Mouse (Mus musculus) neural tube, embryonic 10.5 days (tissue): ENCODE data around the gene Lrrn2.
A peak's percentile ranks its signal among the peaks of the same experiment; 100 is the strongest.
"Not testable (repeated sequence)": the region's sequence is repeated elsewhere in the genome, so short reads cannot be mapped to it uniquely, and the experiment has no call there.

Source experiments
- DNase-seq: peaks from one replicate; pipeline ENCODE4 v3.0.0-alpha.2; 2017; ENCODE audit warnings: low spot score; ENCODE audit errors: extremely low spot score

The Lrrn2 gene

DNA sequence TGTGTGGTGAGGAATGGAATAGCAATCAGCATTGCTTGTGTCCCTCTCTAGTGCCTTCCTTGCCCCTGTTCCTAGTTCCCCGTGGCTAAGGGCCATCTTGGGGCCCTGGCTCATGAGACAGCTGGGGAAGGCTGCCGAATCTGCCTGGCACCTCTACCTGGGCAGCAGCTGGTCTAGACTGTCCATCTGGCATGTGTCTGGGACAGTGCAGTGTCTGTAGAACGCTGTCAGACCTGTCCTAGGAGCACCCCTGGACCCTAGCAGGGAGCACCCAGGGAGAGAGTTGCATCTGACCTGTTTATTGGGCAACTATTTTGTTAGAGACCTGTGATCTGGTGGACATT, 48.8 kb downstream of the Lrrn2 start:
- DNase-seq, result no peak

DNA sequence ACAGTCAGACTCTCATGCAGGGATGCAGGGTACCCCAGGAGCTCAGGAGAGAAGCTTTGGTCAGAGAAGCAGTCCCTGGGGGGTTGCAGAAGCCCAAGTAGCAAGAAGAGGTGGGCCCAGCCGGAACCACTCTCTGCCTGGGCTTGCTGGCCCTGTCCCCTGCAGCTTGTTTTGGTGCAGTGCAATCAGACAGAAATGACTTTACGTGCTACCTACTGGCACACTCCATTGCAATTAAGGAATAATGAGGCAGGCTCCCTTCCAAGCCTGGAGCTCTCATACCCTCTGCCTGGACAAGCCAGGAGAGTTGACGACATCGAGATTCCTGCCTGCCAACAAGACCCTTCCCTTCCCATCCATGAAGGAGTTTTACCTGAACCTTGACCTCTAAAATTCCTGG, 50.2 kb downstream of the Lrrn2 start:
- no peak for DNase-seq

DNA sequence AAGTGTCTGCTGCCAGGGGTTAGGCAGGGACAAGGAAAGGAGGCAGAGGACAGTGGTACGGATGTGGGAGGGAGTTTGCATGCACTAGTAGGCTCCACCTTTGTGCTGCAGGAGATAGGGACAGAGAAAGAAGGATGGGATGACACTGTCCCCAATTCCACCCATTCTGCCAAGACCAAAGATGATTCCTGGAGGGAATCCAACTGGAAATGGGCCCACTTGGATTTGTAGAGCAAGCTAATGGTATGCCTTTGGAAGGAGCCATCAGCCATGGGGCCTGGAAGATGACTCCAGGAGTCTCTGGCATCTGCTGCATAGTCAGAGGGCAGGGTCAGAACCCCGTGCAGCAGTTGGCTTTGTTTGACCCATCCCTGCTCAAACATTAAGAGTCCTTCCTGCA, 52.3 kb downstream of the Lrrn2 start:
- DNase-seq, result no peak

DNA sequence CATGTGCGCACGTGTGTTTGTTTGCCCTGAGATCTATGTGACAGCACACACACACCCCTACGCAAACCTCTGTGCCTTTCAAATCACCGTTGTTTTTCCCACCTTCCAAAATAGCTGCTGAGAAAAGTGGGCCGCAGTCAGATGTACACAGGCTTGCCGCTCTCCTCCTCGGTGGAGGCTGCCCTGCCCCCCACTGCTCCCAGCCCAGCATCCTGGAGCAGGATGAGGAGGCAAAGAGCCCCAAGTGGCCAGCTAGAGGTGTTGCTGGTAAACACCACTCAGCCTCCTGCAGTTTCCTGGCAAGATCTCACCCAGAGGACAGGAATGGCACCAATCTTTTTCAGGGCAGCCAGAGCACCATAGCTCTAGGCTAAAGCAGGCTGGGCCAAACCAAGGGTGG, 54.8 kb downstream of the Lrrn2 start:
- DNase-seq, result peak; percentile 48

DNA sequence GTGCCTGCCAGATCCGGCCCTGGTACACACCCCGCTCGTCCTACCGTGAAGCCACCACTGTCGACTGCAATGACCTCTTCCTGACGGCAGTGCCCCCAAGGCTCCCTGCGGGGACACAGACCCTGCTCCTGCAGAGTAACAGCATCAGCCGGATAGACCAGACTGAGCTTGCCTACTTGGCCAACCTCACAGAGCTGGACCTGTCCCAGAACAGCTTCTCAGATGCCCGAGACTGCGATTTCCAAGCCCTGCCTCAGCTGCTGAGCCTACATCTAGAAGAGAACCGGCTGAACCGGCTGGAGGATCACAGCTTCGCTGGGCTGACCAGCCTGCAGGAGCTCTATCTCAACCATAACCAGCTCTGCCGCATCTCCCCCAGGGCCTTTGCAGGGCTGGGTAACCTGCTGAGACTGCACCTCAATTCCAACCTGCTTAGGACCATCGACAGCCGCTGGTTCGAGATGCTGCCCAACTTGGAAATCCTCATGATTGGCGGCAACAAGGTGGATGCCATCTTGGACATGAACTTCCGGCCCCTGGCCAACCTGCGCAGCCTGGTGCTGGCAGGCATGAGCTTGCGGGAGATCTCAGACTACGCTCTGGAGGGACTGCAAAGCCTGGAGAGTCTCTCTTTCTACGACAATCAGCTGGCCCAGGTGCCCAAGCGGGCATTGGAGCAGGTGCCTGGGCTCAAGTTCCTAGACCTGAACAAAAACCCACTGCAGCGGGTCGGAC, 57.4 kb downstream of the Lrrn2 start:
- no peak for DNase-seq

DNA sequence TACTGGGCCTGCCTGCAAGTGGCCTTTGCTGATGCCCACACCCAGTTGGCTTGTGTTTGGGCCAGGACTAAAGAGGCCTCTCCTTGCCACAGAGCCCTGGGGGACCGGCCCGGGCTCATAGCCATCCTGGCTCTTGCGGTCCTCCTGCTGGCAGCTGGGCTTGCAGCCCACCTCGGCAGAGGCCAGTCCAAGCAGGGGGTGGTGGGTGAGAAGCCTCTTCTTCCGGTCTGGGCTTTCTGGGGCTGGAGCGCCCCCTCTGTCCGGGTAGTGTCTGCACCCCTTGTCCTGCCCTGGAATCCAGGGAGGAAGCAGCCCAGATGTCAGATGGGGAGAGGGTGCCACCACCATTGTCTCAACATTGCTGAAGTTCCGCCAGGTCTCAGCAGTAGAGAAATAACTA, 58.9 kb downstream of the Lrrn2 start:
- DNase-seq, result no peak

DNA sequence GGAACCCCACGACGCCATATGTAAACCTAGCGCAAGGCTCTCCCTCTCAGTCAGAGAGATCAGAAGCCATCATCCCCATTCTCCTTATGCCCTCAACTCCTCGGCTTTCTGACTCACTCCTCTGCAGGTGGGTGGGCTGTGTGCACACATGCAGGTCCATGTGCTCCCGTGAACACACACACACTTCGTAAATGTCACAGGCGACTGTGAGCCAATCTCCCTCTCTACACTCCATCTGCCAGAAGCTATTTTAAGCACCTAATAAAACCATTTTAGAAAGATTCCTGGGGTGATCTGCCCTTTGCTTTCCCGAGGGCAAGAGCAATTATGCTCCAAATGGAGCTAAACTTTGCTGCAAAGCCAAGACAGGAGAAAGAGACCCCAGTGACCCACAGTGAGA, 65.8 kb downstream of the Lrrn2 start:
- no peak for DNase-seq

DNA sequence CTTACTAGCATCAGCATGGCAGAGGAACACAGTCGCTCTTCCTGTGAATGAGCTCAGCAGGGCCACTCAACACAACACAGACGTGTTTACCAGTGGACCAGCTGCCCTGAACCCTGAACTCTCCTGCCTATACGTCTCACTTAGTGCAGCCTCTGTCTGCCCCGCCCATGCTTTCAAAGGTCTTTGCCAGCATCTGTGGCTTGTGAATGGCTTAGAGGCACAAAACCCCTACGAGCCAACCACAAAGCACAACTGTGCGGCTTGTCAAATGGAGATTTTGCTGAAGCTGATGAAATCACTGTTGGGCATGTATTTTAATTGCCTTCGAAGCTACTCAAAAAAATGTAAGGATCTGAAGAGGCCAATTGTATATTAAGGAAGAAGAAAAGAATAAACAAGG, 67.7 kb downstream of the Lrrn2 start:
- DNase-seq, result no peak

DNA sequence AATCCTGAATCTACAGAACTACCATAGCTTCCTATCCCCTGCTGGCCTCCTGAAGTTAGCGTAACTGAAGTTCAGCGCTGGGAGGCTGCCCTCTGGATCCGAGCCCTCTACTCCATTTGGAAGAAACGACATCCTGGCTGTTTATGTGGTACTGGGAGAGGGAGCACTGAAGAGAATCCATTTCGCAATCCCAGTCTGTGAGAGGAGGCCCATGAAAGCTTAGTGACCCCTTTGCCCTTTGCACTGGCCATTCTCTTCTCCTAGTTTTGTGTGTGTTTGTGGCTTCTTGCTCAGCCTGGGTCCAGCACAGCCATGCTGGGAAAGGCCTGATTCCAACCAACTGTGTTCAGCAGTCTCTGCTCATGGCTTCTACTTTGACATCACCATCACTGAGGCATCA, 76.7 kb downstream of the Lrrn2 start:
- DNase-seq, result no peak

DNA sequence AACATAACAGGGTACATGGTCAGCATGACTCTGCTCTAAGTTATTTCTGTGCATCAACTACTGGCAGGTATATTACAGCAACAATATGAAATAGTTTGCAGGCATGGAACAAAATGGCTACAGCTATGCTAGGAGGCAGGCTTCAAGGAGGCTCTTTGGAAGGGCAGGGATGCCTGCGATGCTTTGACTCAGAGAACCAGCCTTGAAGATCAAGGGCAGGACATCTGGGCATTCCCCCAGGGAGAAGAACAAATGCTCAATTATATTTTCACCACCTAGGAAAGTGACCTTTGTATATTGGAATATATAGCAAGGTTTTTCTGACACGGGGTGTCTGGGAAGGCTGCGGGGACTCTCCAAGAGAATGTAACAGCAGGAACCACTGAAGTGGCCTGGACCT, 81.7 kb downstream of the Lrrn2 start:
- DNase-seq, result no peak

DNA sequence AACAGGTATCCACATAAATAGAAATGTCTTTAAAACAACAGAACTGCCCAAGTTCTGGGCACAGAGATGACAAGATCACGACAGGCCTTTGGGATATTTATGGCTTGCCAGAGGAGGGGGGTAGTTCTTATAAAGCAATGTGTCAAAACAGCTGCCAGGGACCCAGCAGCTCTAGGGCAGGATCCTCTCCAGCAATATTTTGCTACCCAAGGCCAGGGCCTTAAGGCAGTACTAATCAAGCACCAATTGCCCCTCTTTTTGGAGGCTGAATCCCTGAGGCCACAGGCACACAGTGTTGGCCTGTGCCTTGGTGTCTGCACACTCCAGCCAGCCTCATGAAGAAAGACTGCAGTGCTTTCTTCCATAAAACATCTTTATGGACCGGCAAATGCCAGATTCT, 84.0 kb downstream of the Lrrn2 start:
- DNase-seq, result no peak

DNA sequence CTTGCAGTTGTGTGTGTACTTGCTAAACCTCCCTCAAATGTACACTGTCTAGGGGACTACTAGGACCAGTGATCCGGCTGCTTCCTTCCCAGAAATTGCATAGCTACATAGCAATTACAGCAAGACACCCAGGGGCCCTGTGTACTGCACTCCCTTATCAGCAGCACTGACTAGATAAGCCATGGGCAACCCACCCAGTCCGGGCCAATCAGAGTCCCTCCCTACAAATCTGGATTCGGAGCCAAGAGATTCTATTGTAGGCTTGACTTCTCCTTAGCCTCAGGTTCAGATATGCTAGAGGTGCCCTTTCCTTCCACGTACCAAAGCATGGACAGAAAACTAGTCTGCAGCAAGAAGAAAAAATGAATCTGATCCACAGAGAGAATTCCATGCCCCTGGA, 84.6 kb downstream of the Lrrn2 start:
- no peak for DNase-seq

DNA sequence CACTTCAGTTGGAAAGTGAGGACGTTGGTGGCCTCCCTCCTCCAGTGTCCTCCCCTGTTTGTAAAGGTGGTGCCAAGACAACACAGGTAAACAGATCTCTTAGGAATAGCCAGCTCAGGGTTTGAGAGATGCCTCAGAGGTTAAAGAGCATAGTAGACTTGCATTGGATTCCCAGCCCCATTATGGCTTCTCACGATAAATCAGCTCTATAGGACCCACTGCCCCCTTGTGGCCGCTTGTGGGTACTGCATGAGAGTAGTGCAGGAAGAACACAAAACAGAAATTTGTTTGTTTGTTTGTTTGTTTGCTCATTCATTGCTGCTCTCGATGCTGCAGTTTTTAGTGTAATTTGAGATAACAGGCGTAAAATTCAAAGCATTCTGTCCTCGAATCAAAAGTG, 88.6 kb downstream of the Lrrn2 start:
- peak; percentile 60 for DNase-seq

DNA sequence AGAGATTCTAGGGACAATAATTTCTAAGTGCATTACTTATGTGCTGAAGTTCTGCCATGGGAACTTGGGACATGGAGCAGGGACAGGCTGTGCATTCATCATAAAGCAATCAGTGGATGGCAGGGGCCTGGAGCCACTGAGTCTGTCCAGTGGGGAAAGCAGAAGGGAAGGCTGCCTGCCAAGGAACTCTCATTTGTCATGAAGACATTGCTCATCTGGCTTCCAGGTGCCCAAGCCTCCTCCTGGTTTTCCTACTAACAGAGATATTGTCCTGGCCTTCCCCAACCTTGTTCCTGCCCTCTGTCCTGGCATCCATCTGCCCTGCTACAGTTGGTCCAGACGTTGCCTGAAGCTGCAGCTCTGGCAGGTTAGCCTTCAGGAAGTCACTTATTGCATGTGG, 97.3 kb downstream of the Lrrn2 start:
- no peak for DNase-seq

DNA sequence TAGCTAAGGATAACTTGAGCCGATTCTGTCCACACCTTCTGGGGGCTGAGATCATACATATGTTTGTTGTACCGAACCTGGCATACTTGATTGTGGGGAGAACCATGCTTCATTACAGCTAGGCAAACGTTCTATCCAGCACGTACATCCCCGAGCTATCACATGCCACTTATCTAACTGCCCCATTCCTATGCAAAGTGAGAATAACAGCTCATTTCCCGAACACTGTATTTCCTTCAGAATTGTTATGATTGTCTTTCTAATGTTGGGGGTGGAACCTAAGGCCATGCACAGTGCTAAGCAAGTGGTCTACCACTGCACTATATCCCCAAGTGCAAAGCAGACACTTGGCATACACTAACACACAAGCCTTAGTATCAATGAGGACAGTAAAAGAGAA, 101.2 kb downstream of the Lrrn2 start:
- DNase-seq, result no peak

DNA sequence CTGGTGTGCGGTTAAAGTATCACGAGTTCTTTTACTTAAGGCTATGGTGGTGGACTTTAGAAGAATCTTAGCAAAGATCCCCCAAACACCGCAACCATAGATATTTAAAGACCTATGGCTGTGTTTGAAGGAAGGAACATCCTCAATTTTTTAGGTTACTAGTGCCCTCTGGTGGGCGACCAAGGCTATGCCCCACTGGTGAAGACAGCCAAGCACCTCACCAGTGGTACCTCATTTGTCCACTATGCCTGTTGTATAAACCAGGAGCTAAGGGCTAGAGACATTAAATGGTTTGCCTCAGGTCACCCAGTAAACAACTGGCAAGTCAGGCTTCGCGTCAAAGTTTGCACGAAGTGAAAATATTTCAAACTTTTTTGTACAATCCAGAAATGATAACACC, 102.7 kb downstream of the Lrrn2 start:
- DNase-seq, result peak; percentile 69

DNA sequence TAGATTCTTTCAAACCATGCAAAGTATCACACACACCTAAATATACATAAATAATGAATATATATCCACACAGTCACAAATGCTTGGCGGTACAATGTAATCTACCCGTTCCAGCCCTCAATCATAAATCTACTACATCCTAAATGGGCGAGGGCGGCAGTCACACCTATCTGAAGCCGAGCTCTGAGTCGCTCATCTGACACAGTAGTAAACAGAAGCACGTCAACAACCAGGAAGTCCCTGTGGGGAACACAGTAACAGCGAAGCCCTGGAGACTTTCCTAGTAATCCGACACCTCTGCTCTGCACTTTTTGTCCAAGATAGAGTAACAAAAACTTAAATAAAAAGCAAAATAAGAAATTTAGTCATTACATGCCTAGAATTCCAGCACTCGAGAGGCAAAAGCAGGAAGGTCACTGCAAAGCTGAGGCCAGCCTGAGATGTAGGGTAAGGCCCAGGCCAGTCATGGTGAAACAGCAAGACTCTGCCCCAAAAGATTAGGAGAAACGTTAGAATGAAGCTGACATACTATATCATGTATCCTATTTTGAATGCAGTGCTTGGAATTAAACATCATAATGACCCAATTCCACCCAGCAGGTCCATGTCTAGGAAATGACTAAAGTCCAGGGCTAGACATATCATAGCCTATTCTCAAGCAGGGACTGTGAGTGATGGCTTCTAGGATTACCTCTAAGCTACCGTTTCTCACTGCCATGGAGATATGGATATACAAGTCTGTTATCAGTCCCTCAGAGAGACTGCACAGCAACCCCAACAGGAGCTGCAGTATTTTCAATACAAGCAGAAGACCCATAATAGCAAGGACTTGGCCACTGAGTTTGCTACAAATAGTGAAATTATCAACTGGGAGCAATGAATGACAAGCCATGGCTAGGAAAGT, 108.7 kb downstream of the Lrrn2 start:
- DNase-seq, result not testable (repeated sequence)
